Mouse (Mus musculus) lung, embryonic 14.5 days (tissue): ENCODE results near the gene Pik3cb. TPM values are rescaled to one million over a fixed set of nuclear protein-coding genes. Genes with fewer than 3 reads are reported as not detected.
A peak's percentile ranks its signal among the peaks of the same experiment; 100 is the strongest.

Experiments
- ATAC-seq: fragments of 200-750 bp; cut with Nextera tagmentation; 2 replicates; pipeline ENCODE4 v1.8.0; 2017; ENCODE audit warnings: mild to moderate bottlenecking, moderate TSS enrichment, moderate library complexity; ENCODE audit not compliant: insufficient read depth
- DNase-seq: peaks from one replicate; pipeline ENCODE4 v3.0.0-alpha.2; 2015
- H3K27ac ChIP-seq: fragments of 300-500 bp; sonication (generic); 2 replicates; pipeline ENCODE4 v1.5.1; 2014; ENCODE audit warnings: low read depth, mild to moderate bottlenecking, moderate library complexity
- H3K27me3 ChIP-seq: fragments of 300-500 bp; sonication (generic); 2 replicates; pipeline ENCODE4 v1.6.1; 2014; ENCODE audit warnings: low read length, control low read depth; ENCODE audit not compliant: insufficient read depth
- H3K36me3 ChIP-seq: fragments of 300-500 bp; sonication (generic); 2 replicates; pipeline ENCODE4 v1.6.1; 2014; ENCODE audit warnings: control low read depth; ENCODE audit not compliant: insufficient read depth
- H3K4me1 ChIP-seq: fragments of 300-500 bp; sonication (generic); 2 replicates; pipeline ENCODE4 v1.6.1; 2014; ENCODE audit warnings: antibody characterized with exemption, control low read depth; ENCODE audit not compliant: insufficient read depth
- H3K4me2 ChIP-seq: fragments of 300-500 bp; sonication (generic); 2 replicates; pipeline ENCODE4 v1.6.1; 2014; ENCODE audit warnings: mild to moderate bottlenecking
- H3K4me3 ChIP-seq: fragments of 300-500 bp; sonication (generic); 2 replicates; pipeline ENCODE4 v1.5.1; 2014; ENCODE audit warnings: low read depth, low read length
- H3K9ac ChIP-seq: fragments of 300-500 bp; sonication (generic); 2 replicates; pipeline ENCODE4 v1.6.1; 2014
- H3K9me3 ChIP-seq: fragments of 300-500 bp; sonication (generic); 2 replicates; pipeline ENCODE4 v1.6.1; 2016; ENCODE audit warnings: low read depth, low read length, control low read depth
- CTCF ChIP-seq: IDR thresholded peaks from 2 replicates; pipeline ENCODE4 v1.5.1; 2016; ENCODE audit warnings: antibody characterized with exemption, low read depth
- WGBS: fragments of 180-500 bp; shearing (Covaris S2); extraction: QIAGEN DNeasy Blood & Tissue Kit; methylation state at CpG from one replicate; pipeline ENCODE4 v1.1.7; 2014; 5-methylcytosine and 5-hydroxymethylcytosine counted together
- polyA plus RNA-seq: library from polyadenylated mRNA; unstranded; fragments of >200 nt; fragmentation: Nextera tagmentation; extraction: Ambion mirVana; gene quantifications from 2 replicates; pipeline ENCODE4 v1.2.1, GENCODE M21; 2014

Pik3cb gene
- polyA plus RNA-seq, 1 experiment from 2014 or later, result 1.7 TPM

DNA sequence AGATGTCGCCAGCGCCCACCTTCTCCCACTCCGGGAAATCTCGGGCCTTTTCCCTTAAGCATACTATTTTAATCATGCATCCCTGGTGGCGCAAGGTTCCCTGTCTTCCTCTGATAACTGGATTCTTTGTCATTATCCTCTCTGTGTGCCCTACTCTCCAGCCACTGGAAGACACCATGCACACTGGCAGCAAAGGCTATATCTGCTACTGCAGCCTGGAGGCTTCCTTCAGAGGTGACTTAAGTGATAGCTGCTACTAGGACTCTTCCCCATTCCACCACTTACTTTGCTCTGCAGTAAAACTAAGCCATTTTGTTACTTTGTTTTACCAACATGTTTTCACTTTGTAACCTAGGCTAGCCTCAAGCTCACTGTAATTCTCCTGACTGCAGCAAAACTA lies 30.2 kb downstream of the Pik3cb start:
- Histone ChIP-seq H3K9me3 (no peaks in the 10 kb centered on the region), H3K27ac (no peak overlapping the region), H3K4me3 (no peak overlapping the region), H3K4me2 (no peak overlapping the region), H3K4me1 (no peaks in the 10 kb centered on the region), H3K36me3 (no peaks in the 10 kb centered on the region), H3K27me3 (no peaks in the 10 kb centered on the region), H3K9ac (no peak overlapping the region)
- DNase-seq (no peak), ATAC-seq (no peak)
- TF ChIP-seq CTCF, result no peak
- 61% methylated on average over 5 of the region's 5 CpGs for WGBS

DNA sequence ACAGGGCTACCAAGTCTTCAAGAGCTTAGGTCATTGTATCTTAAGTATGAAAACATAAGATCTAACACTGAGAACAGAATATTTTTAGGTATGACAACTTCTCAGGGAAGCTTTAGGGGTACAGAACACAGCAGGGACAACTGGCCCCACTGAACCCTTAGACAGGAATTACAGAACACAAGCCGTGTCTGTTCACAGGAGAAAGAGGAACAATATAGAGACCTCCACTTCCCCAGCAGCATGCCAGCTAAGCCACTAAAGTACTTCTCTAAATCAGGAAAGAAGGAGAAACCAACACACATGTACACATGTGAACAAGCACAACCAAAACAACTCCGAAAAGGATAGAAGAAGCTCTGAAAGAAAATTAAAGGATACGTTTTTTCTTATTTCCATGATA lies 30.8 kb downstream of the Pik3cb start:
- no peaks in the 10 kb centered on the region for H3K27me3 ChIP-seq
- ATAC-seq (no peak), DNase-seq (no peak)
- no peak overlapping the region for H3K4me3 ChIP-seq
- H3K9me3 ChIP-seq, result no peaks in the 10 kb centered on the region
- no peaks in the 10 kb centered on the region for H3K4me1 ChIP-seq
- TF ChIP-seq CTCF, result no peak
- H3K4me2 ChIP-seq, result no peak overlapping the region
- no peak overlapping the region for H3K27ac ChIP-seq
- H3K9ac ChIP-seq, result no peak overlapping the region
- 0 out of 2 replicates have a peak, but pooled peaks cover under 1% of the 10 kb centered on the region for H3K36me3 ChIP-seq
- WGBS, result 75% methylated on average over 3 of the region's 3 CpGs

DNA sequence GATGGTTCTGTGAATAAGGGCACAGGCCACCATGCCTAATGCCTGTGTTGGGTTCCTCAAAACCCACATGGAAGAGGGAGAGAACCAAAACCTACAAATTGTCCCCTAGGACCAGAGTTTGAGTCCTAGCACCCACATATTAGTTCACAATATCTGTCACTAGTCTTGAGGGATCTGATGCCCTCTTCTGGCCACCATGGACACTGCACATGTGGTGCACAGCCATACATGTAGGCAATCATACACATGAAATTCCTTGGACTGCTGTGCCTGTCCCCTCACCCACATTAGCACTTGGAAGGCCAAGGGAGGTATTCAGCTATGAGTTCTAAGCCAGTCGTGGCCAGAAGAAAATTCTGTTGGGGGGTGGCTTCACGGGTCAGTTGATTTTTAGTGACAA lies 36.0 kb downstream of the Pik3cb start:
- peak; percentile 29 for TF ChIP-seq CTCF
- no peak for ATAC-seq
- Histone ChIP-seq H3K9ac (no peak overlapping the region), H3K9me3 (no peaks in the 10 kb centered on the region), H3K27me3 (no peaks in the 10 kb centered on the region), H3K27ac (no peak overlapping the region), H3K4me2 (no peak overlapping the region), H3K4me3 (no peak overlapping the region), H3K36me3 (peaks cover 4% of the 10 kb centered on the region; the same call in 1 of the 2 replicates), H3K4me1 (no peaks in the 10 kb centered on the region)
- 85% methylated on average over 2 of the region's 2 CpGs for WGBS
- DNase-seq, result no peak

DNA sequence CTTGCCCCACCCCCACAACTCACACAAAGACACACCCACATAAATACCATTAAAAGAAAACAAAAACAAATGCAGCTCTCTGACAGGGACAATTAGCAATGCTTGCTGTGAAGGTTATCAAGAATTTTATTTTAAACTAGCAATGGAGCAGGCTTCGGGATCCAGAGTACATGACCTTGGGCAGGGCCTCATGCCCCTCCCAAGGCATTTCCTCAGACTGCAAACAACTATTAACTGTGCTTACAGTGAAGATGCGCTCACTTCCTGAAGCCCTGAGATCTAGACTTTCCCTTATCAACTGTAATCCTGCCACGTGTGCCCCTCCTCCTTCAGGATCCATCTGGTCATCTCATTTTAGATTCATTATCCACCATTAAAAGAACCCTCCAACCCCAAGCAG lies 36.6 kb downstream of the Pik3cb start:
- H3K36me3 ChIP-seq, result peaks cover 4% of the 10 kb centered on the region; the same call in 1 of the 2 replicates
- H3K4me3 ChIP-seq, result no peak overlapping the region
- no peak overlapping the region for H3K27ac ChIP-seq
- ATAC-seq (no peak), DNase-seq (no peak)
- no peak overlapping the region for H3K4me2 ChIP-seq
- no peak for TF ChIP-seq CTCF
- no peak overlapping the region for H3K9ac ChIP-seq
- no peaks in the 10 kb centered on the region for H3K9me3 ChIP-seq
- 67% methylated on average over 3 of the region's 3 CpGs for WGBS
- H3K4me1 ChIP-seq, result no peaks in the 10 kb centered on the region
- H3K27me3 ChIP-seq, result no peaks in the 10 kb centered on the region

DNA sequence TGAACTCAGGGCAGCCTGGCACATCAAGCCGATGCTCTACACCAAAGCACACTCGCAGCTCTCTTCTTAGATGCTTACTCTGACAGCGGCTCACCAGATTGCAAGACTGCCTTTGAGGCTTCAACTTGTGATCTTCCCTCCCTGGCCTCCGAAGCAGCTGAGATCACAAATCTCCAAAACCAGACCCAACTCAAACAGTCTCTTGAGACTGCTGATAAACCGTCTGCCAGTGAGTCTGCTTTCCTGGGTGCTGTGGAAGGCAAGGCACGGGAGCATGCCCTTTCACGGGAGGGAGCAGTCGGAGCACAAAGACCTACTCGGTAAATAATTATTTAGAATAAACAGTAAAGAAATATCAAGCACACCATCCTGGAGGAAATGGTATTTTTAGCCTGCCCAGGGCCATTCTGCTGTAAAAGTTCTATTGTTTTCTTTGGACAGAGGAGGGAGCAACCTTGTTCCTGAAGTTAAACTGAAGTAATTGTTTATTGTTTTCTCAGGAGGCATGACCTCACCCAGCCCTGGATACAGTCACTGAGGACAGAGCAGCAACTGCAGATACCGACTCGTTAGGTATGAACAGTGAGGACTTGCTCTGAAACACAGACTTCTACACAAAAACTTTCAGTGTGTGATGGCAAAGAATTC lies 41.8 kb downstream of the Pik3cb start:
- H3K36me3 ChIP-seq, result no peaks in the 10 kb centered on the region
- no peak overlapping the region for H3K4me3 ChIP-seq
- peak; percentile 62; the same call in 1 of the 2 replicates for ATAC-seq
- 22% methylated on average over 11 of the region's 11 CpGs for WGBS
- peak; percentile 21 for DNase-seq
- no peaks in the 10 kb centered on the region for H3K4me1 ChIP-seq
- no peaks in the 10 kb centered on the region for H3K9me3 ChIP-seq
- 0 out of 2 replicates have a peak overlapping the region, but pooled peaks have one; percentile 4 for H3K4me2 ChIP-seq
- TF ChIP-seq CTCF, result no peak
- no peak overlapping the region for H3K27ac ChIP-seq
- H3K27me3 ChIP-seq, result no peaks in the 10 kb centered on the region
- H3K9ac ChIP-seq, result no peak overlapping the region

DNA sequence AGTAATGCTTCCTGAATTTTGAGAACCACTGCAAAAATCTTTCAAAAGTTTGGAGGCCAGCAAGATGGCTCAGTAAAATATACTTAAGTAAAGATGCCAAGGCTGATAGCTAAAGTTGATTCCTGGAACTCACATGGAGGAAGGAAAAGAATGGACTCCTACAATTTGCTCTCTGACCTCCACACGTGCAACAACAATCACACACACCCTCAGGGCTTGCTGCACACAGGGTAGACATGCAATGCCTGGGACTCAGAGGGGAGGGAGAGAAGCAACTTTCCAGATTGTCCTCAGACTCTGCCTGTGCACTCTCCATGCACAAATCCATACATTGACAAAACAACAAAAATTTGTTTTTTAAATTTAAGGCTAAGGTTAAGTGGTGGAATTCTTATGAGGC lies 42.8 kb downstream of the Pik3cb start:
- no peak for ATAC-seq
- Histone ChIP-seq H3K27me3 (no peaks in the 10 kb centered on the region), H3K9me3 (no peaks in the 10 kb centered on the region), H3K4me1 (no peaks in the 10 kb centered on the region), H3K36me3 (no peaks in the 10 kb centered on the region), H3K4me2 (no peak overlapping the region), H3K4me3 (no peak overlapping the region), H3K9ac (no peak overlapping the region), H3K27ac (no peak overlapping the region)
- no peak for TF ChIP-seq CTCF
- DNase-seq, result no peak
- 25% methylated on average over 1 of the region's 1 CpGs for WGBS

DNA sequence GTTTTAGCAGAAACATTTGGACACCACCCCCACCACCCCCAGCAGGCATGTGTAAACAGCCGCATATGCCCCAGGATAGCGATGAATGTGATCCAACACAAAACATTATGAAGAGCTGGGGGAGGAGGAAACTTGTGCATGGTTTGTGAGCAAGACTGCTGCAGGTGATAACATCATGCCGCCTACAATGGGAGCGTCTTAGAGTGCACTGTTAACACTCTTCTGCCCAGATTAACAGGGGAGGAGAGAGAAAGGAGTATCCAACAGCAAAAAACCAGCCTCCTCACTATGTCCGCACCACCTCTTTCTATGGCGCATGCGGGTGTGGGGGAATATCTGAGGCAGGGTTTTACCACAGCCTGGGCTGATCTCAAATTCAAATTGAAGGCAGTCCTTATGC lies 45.2 kb downstream of the Pik3cb start:
- DNase-seq (no peak), ATAC-seq (no peak)
- WGBS, result 81% methylated on average over 7 of the region's 7 CpGs
- Histone ChIP-seq H3K4me3 (no peak overlapping the region), H3K9me3 (no peaks in the 10 kb centered on the region), H3K27me3 (no peaks in the 10 kb centered on the region), H3K4me1 (no peaks in the 10 kb centered on the region), H3K4me2 (no peak overlapping the region), H3K36me3 (no peaks in the 10 kb centered on the region), H3K9ac (no peak overlapping the region), H3K27ac (no peak overlapping the region)
- no peak for TF ChIP-seq CTCF

DNA sequence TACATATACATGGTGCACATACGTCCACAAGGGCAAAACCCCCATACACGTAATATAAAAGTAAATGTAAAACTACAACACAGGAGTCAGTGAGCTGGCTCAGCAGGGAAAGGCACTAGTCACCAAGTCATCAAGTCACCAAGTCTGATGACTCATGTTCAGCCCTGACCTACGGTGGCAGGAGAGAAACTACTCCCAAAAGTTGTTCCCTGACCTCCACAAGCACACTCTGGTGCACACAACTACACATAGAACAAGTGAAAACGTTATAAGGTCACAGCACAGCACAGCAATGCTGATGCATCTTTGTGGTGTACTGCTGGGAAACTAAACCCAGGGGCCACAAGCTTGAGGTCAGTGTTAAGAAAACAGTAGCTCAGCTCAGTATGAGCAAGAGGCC lies 49.9 kb downstream of the Pik3cb start:
- ATAC-seq (no peak), DNase-seq (no peak)
- Histone ChIP-seq H3K9me3 (no peaks in the 10 kb centered on the region), H3K27ac (no peak overlapping the region), H3K4me3 (no peak overlapping the region), H3K4me2 (no peak overlapping the region), H3K27me3 (no peaks in the 10 kb centered on the region), H3K4me1 (no peaks in the 10 kb centered on the region), H3K9ac (no peak overlapping the region), H3K36me3 (no peaks in the 10 kb centered on the region)
- 73% methylated on average over 4 of the region's 4 CpGs for WGBS
- no peak for TF ChIP-seq CTCF
